ENCODE assay signal across 10 mouse cellular contexts in the genomic region with DNA sequence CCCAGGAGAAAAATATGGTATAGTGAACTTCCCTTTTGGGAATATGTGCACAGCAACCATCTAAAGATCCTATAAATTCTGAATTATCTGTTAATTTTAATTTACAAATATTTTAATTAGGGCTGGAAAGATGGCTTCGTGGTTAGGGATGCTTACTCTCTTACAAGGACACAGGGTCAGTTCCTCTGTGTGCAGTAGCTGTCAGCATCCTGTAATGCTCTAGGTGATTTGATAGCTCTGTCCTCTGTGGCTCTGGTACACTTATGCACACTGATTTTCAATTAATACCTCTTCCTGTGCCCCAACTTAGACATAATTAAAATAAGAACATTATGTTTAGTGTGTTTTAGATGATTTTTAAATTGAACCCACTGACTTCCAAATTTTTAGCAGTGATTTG.
"Had no signal": no experiment of that assay in that cellular context is flagged by ENCODE, and none has a peak within 500 bp of the region (broad histone marks: within the 10 kb centered on the region; RNA-seq: fewer than 3 reads in every experiment).

No protein-coding gene starts in this region.

- H3K27ac ChIP-seq: stomach, embryonic 15.5 days; stomach, postnatal 0 days had no signal

- DNase-seq: right cerebral cortex, postnatal 14 days; right cerebral cortex, postnatal 25 days; spleen, adult 18-20 months; thymus, adult 18-20 months; thymus, adult 2 months; thymus, postnatal 14 days; thymus, postnatal 25 days; thymus, postnatal 36 days had no signal

- H3K9me3 ChIP-seq: stomach, embryonic 15.5 days had no signal

- H3K4me3 ChIP-seq: stomach, embryonic 15.5 days had no signal

- H3K4me1 ChIP-seq: stomach, embryonic 15.5 days had no signal

- H3K36me3 ChIP-seq: stomach, embryonic 15.5 days had no signal

- H3K9ac ChIP-seq: stomach, embryonic 15.5 days had no signal

- H3K27me3 ChIP-seq: stomach, embryonic 15.5 days had no signal

- H3K4me2 ChIP-seq: stomach, embryonic 15.5 days had no signal
